Mouse (Mus musculus) lung, postnatal 0 days (tissue): ENCODE results near the gene Grxcr1. TPM values are rescaled to one million over a fixed set of nuclear protein-coding genes. Genes with fewer than 3 reads are reported as not detected.

Experiments
- ATAC-seq: fragments of 200-750 bp; cut with Nextera tagmentation; 2 replicates; pipeline ENCODE4 v1.8.0; 2017; ENCODE audit warnings: moderate library complexity
- DNase-seq: peaks from one replicate; pipeline ENCODE4 v3.0.0-alpha.2; 2016; ENCODE audit warnings: low spot score
- H3K27ac ChIP-seq: fragments of 300-500 bp; sonication (generic); 2 replicates; pipeline ENCODE4 v1.5.1; 2014; ENCODE audit warnings: antibody characterized with exemption, mild to moderate bottlenecking, low read length, mixed read lengths
- H3K27me3 ChIP-seq: fragments of 300-500 bp; sonication (generic); replicated peaks from 2 replicates; pipeline ENCODE4 v1.6.1; 2014; ENCODE audit warnings: low read length, mixed read lengths; ENCODE audit not compliant: insufficient read depth
- H3K36me3 ChIP-seq: fragments of 300-500 bp; sonication (generic); 2 replicates; pipeline ENCODE4 v1.6.1; 2014; ENCODE audit warnings: low read length, mixed read lengths; ENCODE audit not compliant: insufficient read depth
- H3K4me1 ChIP-seq: fragments of 300-500 bp; sonication (generic); 2 replicates; pipeline ENCODE4 v1.6.1; 2014; ENCODE audit warnings: antibody characterized with exemption, low read depth, low read length, mixed read lengths; ENCODE audit not compliant: insufficient read depth
- H3K4me2 ChIP-seq: fragments of 300-500 bp; sonication (generic); replicated peaks from 2 replicates; pipeline ENCODE4 v1.6.1; 2014; ENCODE audit warnings: low read depth, mild to moderate bottlenecking, low read length, moderate library complexity, mixed read lengths
- H3K4me3 ChIP-seq: fragments of 300-500 bp; sonication (generic); 2 replicates; pipeline ENCODE4 v1.5.1; 2014; ENCODE audit warnings: low read depth, low read length
- H3K9ac ChIP-seq: fragments of 300-500 bp; sonication (generic); replicated peaks from 2 replicates; pipeline ENCODE4 v1.6.1; 2014; ENCODE audit warnings: low read depth, mild to moderate bottlenecking
- H3K9me3 ChIP-seq: fragments of 300-500 bp; sonication (generic); 2 replicates; pipeline ENCODE4 v1.6.1; 2016; ENCODE audit warnings: low read length, mixed read lengths
- CTCF ChIP-seq: IDR thresholded peaks from 2 replicates; pipeline ENCODE4 v1.5.1; 2016; ENCODE audit warnings: antibody characterized with exemption, mild to moderate bottlenecking
- EP300 ChIP-seq: IDR thresholded peaks from 2 replicates; pipeline ENCODE4 v1.6.1; 2016; ENCODE audit warnings: antibody characterized with exemption, mild to moderate bottlenecking, control low read depth
- WGBS: fragments of 180-500 bp; shearing (Covaris S2); extraction: QIAGEN DNeasy Blood & Tissue Kit; methylation state at CpG from one replicate; pipeline ENCODE4 v1.1.7; 2014; 5-methylcytosine and 5-hydroxymethylcytosine counted together
- polyA plus RNA-seq: library from polyadenylated mRNA; unstranded; fragments of >200 nt; fragmentation: Nextera tagmentation; extraction: Ambion mirVana; gene quantifications from 2 replicates; pipeline ENCODE4 v1.2.1, GENCODE M21; 2015

The Grxcr1 gene
- polyA plus RNA-seq, 1 experiment from 2014 or later = not detected

- H3K36me3 ChIP-seq = no peaks in the 10 kb centered on the region
- no peak overlapping the region for H3K9ac ChIP-seq
- H3K27ac ChIP-seq = no peak overlapping the region
- no peak overlapping the region for H3K4me2 ChIP-seq
- no peaks in the 10 kb centered on the region for H3K9me3 ChIP-seq
- H3K27me3 ChIP-seq = no peaks in the 10 kb centered on the region
- H3K4me1 ChIP-seq = no peaks in the 10 kb centered on the region
- TF ChIP-seq EP300 (no peak), CTCF (no peak)
- ATAC-seq = no peak
- no peak overlapping the region for H3K4me3 ChIP-seq
- no peak for DNase-seq
- 81% methylated on average over 1 of the region's 1 CpGs for WGBS
Observed at GRCm38 (mm10) chr5:68146818-68147217, 115.2 kb downstream of the Grxcr1 start.

- H3K9ac ChIP-seq = no peak overlapping the region
- no peak for DNase-seq
- H3K36me3 ChIP-seq = no peaks in the 10 kb centered on the region
- no peak for TF ChIP-seq EP300
- TF ChIP-seq CTCF = no peak
- ATAC-seq = no peak
- H3K4me3 ChIP-seq = no peak overlapping the region
- H3K9me3 ChIP-seq = no peaks in the 10 kb centered on the region
- H3K27me3 ChIP-seq = no peaks in the 10 kb centered on the region
- 65% methylated on average over 3 of the region's 3 CpGs for WGBS
- no peak overlapping the region for H3K27ac ChIP-seq
- no peaks in the 10 kb centered on the region for H3K4me1 ChIP-seq
- no peak overlapping the region for H3K4me2 ChIP-seq
Observed at GRCm38 (mm10) chr5:68149946-68150345, 118.3 kb downstream of the Grxcr1 start.

- H3K4me1 ChIP-seq = no peaks in the 10 kb centered on the region
- H3K27ac ChIP-seq = no peak overlapping the region
- DNase-seq (no peak), ATAC-seq (no peak)
- H3K4me2 ChIP-seq = no peak overlapping the region
- no peak overlapping the region for H3K4me3 ChIP-seq
- H3K36me3 ChIP-seq = no peaks in the 10 kb centered on the region
- WGBS = 72% methylated on average over 4 of the region's 4 CpGs
- H3K9me3 ChIP-seq = no peaks in the 10 kb centered on the region
- TF ChIP-seq CTCF (no peak), EP300 (no peak)
- no peak overlapping the region for H3K9ac ChIP-seq
- no peaks in the 10 kb centered on the region for H3K27me3 ChIP-seq
Observed at GRCm38 (mm10) chr5:68150347-68151043, 118.9 kb downstream of the Grxcr1 start.

- Histone ChIP-seq H3K27me3 (no peaks in the 10 kb centered on the region), H3K27ac (no peak overlapping the region), H3K9me3 (no peaks in the 10 kb centered on the region), H3K9ac (no peak overlapping the region), H3K4me3 (no peak overlapping the region), H3K4me1 (no peaks in the 10 kb centered on the region), H3K36me3 (no peaks in the 10 kb centered on the region), H3K4me2 (no peak overlapping the region)
- peak; percentile 53 for DNase-seq
- 27% methylated on average over 2 of the region's 2 CpGs for WGBS
- ATAC-seq = peak; percentile 62
- TF ChIP-seq CTCF (no peak), EP300 (no peak)
Observed at GRCm38 (mm10) chr5:68162503-68162902, 130.9 kb downstream of the Grxcr1 start.

- Histone ChIP-seq H3K4me3 (no peak overlapping the region), H3K36me3 (no peaks in the 10 kb centered on the region), H3K27ac (no peak overlapping the region), H3K9me3 (no peaks in the 10 kb centered on the region), H3K27me3 (no peaks in the 10 kb centered on the region), H3K4me2 (no peak overlapping the region), H3K4me1 (no peaks in the 10 kb centered on the region), H3K9ac (no peak overlapping the region)
- WGBS = 50% methylated on average over 7 of the region's 7 CpGs
- ATAC-seq = no peak
- no peak for DNase-seq
- TF ChIP-seq EP300 = no peak
- TF ChIP-seq CTCF = no peak
Observed at GRCm38 (mm10) chr5:68165954-68166353, 134.3 kb downstream of the Grxcr1 start.

Other genes with a start within 250 kb of the Grxcr1 start
- gene Atp8a1, start 184.4 kb upstream of the Grxcr1 start, polyA plus RNA-seq = 68.9 and 88.2 TPM in 2 replicates
- gene Gm5108, start 90.2 kb upstream of the Grxcr1 start, polyA plus RNA-seq = not detected in 2 replicates
- gene Gm21905, start 85.4 kb upstream of the Grxcr1 start, polyA plus RNA-seq = not detected in 2 replicates